10 mouse cellular contexts compared by ENCODE assay signal in the genomic region with DNA sequence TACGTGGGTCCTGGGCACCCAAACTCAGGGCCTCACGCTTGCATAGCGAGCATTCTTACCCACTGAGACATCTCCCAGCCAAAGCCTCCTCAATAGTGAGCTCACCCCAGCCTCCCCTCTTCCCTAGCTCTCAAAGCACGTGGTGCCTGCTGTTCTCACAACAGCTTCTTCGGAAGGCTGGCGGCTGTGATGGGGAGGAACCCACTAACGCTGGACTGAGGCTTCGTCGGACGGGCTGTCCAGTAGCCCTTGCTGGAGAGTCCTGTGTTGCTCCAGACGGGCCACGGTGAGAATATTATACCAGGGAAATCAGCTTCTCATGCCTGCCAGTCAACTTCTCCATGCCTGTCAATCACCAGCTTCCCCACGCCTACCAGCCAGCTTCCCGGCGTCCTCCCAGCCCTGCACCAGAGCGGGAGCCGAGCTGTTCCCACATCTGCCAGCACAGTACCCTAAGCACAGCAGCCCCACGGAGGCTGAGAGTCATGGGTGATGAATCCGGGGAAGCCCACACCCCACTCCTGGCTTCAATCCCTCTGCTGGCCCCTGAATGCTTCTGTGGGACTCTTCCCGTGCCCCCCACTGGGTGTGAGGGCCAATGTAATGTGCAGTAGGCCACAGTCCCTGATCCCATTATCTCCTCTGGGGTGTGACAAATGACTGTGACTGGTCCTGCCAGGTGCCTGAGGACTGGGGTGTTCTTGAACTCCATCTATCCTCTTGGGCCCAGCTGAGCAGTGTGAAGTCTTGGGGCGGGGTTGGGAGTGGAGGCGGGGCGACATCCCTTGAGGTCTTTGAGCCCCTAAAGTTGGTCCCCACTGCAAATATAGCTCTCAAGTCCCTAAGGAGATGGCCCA. TPM values are rescaled to one million over a fixed set of nuclear protein-coding genes. Genes with fewer than 3 reads are reported as not detected.
DNase-seq lines count a peak whose midpoint lies in the region; ATAC-seq and TF ChIP-seq lines count a peak whose summit lies in the region.
"Had no signal": no experiment of that assay in that cellular context is flagged by ENCODE, and none has a peak within 500 bp of the region (broad histone marks: within the 10 kb centered on the region; RNA-seq: fewer than 3 reads in every experiment).

No protein-coding gene starts in this region.

- peak overlapping the region; percentile 45 for H3K4me2 ChIP-seq in heart, embryonic 15.5 days
- H3K4me2 ChIP-seq in forebrain, embryonic 13.5 days, result peak overlapping the region; percentile 36
- H3K4me2 ChIP-seq in midbrain, embryonic 14.5 days (ENCODE audit: low read length), result peak overlapping the region; percentile 42

- no peak overlapping the region for H3K4me3 ChIP-seq in heart, embryonic 15.5 days
- no peak overlapping the region for H3K4me3 ChIP-seq in ES-E14 (ENCODE audit: insufficient read depth in 1 of 2, low read depth in 1 of 2, low read length in 2 of 2, poor library complexity in 1 of 2, severe bottlenecking in 1 of 2)
- no peak overlapping the region for H3K4me3 ChIP-seq in forebrain, embryonic 13.5 days
- no peak overlapping the region for H3K4me3 ChIP-seq in midbrain, embryonic 14.5 days (replicated peaks; ENCODE audit: low read depth, low read length)

- ATAC-seq in heart, embryonic 15.5 days (replicated peaks; ENCODE audit: insufficient number of reproducible peaks, insufficient read depth, low FRiP score, low read depth), result no peak
- ATAC-seq in forebrain, embryonic 13.5 days, result peak; percentile 54; the same call in 1 of the 2 replicates
- ATAC-seq in midbrain, embryonic 14.5 days (ENCODE audit: low FRiP score, low TSS enrichment), result peak; percentile 76
- no peak for ATAC-seq in erythroblast, adult 5-6 weeks (replicated peaks; ENCODE audit: low FRiP score, poor library complexity, severe bottlenecking)

- 32% methylated on average over 23 of the region's 23 CpGs for whole genome bisulfite sequencing in heart, embryonic 15.5 days
- WGBS in forebrain, embryonic 13.5 days, result 42% methylated on average over 23 of the region's 23 CpGs
- WGBS in midbrain, embryonic 14.5 days, result 8% methylated on average over 23 of the region's 23 CpGs

- no peak overlapping the region for H3K27ac ChIP-seq in heart, embryonic 15.5 days
- H3K27ac ChIP-seq in ES-E14 (ENCODE audit: insufficient read depth, low read depth, low read length, poor library complexity, severe bottlenecking), result no peak overlapping the region; the same call in 1 of the 2 replicates
- no peak overlapping the region for H3K27ac ChIP-seq in forebrain, embryonic 13.5 days
- H3K27ac ChIP-seq in midbrain, embryonic 14.5 days (replicated peaks; ENCODE audit: low read depth, low read length), result peak overlapping the region; percentile 74

- peaks cover 46% of the 10 kb centered on the region for H3K4me1 ChIP-seq in heart, embryonic 15.5 days (replicated peaks)
- H3K4me1 ChIP-seq in ES-E14 (ENCODE audit: control insufficient read depth in 2 of 2, insufficient read depth in 2 of 2, low read length in 2 of 2, poor library complexity in 1 of 2), result peaks cover 10 to 56% of the 10 kb centered on the region in 2 experiments
- peaks cover 14% of the 10 kb centered on the region for H3K4me1 ChIP-seq in forebrain, embryonic 13.5 days
- peaks cover 25% of the 10 kb centered on the region; the same call in 1 of the 2 replicates for H3K4me1 ChIP-seq in midbrain, embryonic 14.5 days (ENCODE audit: control insufficient read depth, insufficient read depth, low read length)

- DNase-seq in heart, postnatal 14 days, result no peak
- DNase-seq in ES-E14 (ENCODE audit: low read depth, low spot score), result no peak
- DNase-seq in midbrain, embryonic 14.5 days, result peak; percentile 81
- DNase-seq in left cerebral cortex, adult 9 months (ENCODE audit: low spot score in 2 of 2), result no peak
- DNase-seq in liver, result no peak
- DNase-seq: kidney, postnatal 36 days; thymus, postnatal 14 days had no signal

- intact Hi-C loops in heart, postnatal 14 days (cut with DNase I), result no loop called here

- peaks cover 7% of the 10 kb centered on the region; the same call in 1 of the 2 replicates for H3K27me3 ChIP-seq in heart, embryonic 15.5 days
- 0 out of 2 replicates have a peak, but pooled peaks cover 10% of the 10 kb centered on the region for H3K27me3 ChIP-seq in forebrain, embryonic 13.5 days
- H3K27me3 ChIP-seq in midbrain, embryonic 14.5 days (ENCODE audit: control insufficient read depth, insufficient read depth, low read length), result no peaks in the 10 kb centered on the region

- no peaks in the 10 kb centered on the region for H3K9me3 ChIP-seq in heart, embryonic 15.5 days (replicated peaks)
- H3K9me3 ChIP-seq in ES-E14 (ENCODE audit: control insufficient read depth, insufficient read depth, low read depth, low read length), result no peaks in the 10 kb centered on the region
- no peaks in the 10 kb centered on the region for H3K9me3 ChIP-seq in forebrain, embryonic 13.5 days (replicated peaks)
- H3K9me3 ChIP-seq in midbrain, embryonic 14.5 days (ENCODE audit: control insufficient read depth, low read length), result no peaks in the 10 kb centered on the region

- no peaks in the 10 kb centered on the region for H3K36me3 ChIP-seq in heart, embryonic 15.5 days
- H3K36me3 ChIP-seq in ES-E14 (ENCODE audit: control insufficient read depth, insufficient read depth, low read length, poor library complexity, severe bottlenecking), result no peaks in the 10 kb centered on the region
- no peaks in the 10 kb centered on the region for H3K36me3 ChIP-seq in forebrain, embryonic 13.5 days (ENCODE audit: poor library complexity, severe bottlenecking)
- H3K36me3 ChIP-seq in midbrain, embryonic 14.5 days (ENCODE audit: control insufficient read depth, insufficient read depth, low read length), result no peaks in the 10 kb centered on the region

- H3K9ac ChIP-seq in heart, embryonic 15.5 days, result no peak overlapping the region
- H3K9ac ChIP-seq in ES-E14 (ENCODE audit: insufficient read depth, low read depth, low read length, poor library complexity, severe bottlenecking), result peak overlapping the region; percentile 33; the same call in 1 of the 2 replicates
- 0 out of 2 replicates have a peak overlapping the region, but pooled peaks have one; percentile 2 for H3K9ac ChIP-seq in forebrain, embryonic 13.5 days
- no peak overlapping the region for H3K9ac ChIP-seq in midbrain, embryonic 14.5 days (replicated peaks; ENCODE audit: low read length)

- in situ Hi-C loops in ES-E14 (cut with MboI; ENCODE audit: low sequenced_read_pairs in 2 of 2, unreplicated experiment in 2 of 2), result loop anchor here in 1 of 2 experiments (5.0 kb wide), 1 partner anchor 88 kb away; no protein-coding TSS in a partner anchor

TF ChIP-seq in ES-E14, 5 proteins besides CTCF, POLR2A, EP300 and RAD21:
- no peak for TF ChIP-seq CHD2 (IDR thresholded peaks at IDR 0.05; ENCODE audit: low read depth, low read length)
- TF ChIP-seq MAFK (IDR thresholded peaks at IDR 0.05; ENCODE audit: insufficient read depth, low read depth, low read length), result no peak
- TF ChIP-seq HCFC1 (IDR thresholded peaks at IDR 0.05; ENCODE audit: borderline replicate concordance, insufficient read depth, low read length), result no peak
- TF ChIP-seq ZC3H11A (IDR thresholded peaks at IDR 0.05; ENCODE audit: borderline replicate concordance, low read depth, low read length), result no peak
- TF ChIP-seq ZNF384 (IDR thresholded peaks at IDR 0.05; ENCODE audit: low read depth, low read length), result no peak

RNA-seq across cellular contexts. Expression of gene Epha2, which starts 26.3 kb away (rescaled TPM):
- polyA plus RNA-seq in heart, embryonic 15.5 days (2015; fragmentation: Nextera tagmentation; extraction: Ambion mirVana), result 2.7 and 4.2 TPM in 2 replicates
- total RNA-seq in heart, postnatal 14 days (2021), result 1 to 10 TPM; 8.0 to 8.9 TPM
- 256 and 507 TPM in 2 replicates for total RNA-seq in ES-E14 (2012; rRNA removed)
- 1.0 and 1.3 TPM in 2 replicates for polyA plus RNA-seq in forebrain, embryonic 13.5 days (2015; fragmentation: Nextera tagmentation; extraction: Ambion mirVana)
- polyA plus RNA-seq in midbrain, embryonic 14.5 days (2014; fragmentation: Nextera tagmentation; extraction: Ambion mirVana), result 1.2 and 1.7 TPM in 2 replicates
- not detected in 2 replicates for total RNA-seq in erythroblast, adult 5-6 weeks (2015; ENCODE audit: low replicate concordance)
- total RNA-seq in erythroblast, adult 5-6 weeks (2017; ENCODE audit: low replicate concordance), result 0.14 TPM in 1 of 2 replicates, not detected in the other

RNA-seq across cellular contexts. Expression of gene Arhgef19, which starts 35.4 kb away (rescaled TPM):
- 3.2 and 5.7 TPM in 2 replicates for polyA plus RNA-seq in heart, embryonic 15.5 days (2015; fragmentation: Nextera tagmentation; extraction: Ambion mirVana)
- total RNA-seq in heart, postnatal 14 days (2021), result 10 to 100 TPM; 20.7 TPM
- 1.7 and 2.3 TPM in 2 replicates for total RNA-seq in ES-E14 (2012; rRNA removed)
- polyA plus RNA-seq in forebrain, embryonic 13.5 days (2015; fragmentation: Nextera tagmentation; extraction: Ambion mirVana), result 0.96 and 1.2 TPM in 2 replicates
- polyA plus RNA-seq in midbrain, embryonic 14.5 days (2014; fragmentation: Nextera tagmentation; extraction: Ambion mirVana), result 0.84 and 0.89 TPM in 2 replicates
- total RNA-seq in erythroblast, adult 5-6 weeks (2015; ENCODE audit: low replicate concordance), result not detected in 2 replicates
- not detected in 2 replicates for total RNA-seq in erythroblast, adult 5-6 weeks (2017; ENCODE audit: low replicate concordance)

Comparison
In these comparisons a context has a peak if more than half of its experiments do, and no peak if none do; other contexts are left out.
1. ATAC-seq: peak in forebrain, embryonic 13.5 days (single experiment) and midbrain, embryonic 14.5 days (single experiment); none in heart, embryonic 15.5 days (single experiment) and erythroblast, adult 5-6 weeks (single experiment).
2. H3K9ac ChIP-seq: peak in ES-E14 (single experiment) and forebrain, embryonic 13.5 days (single experiment); none in heart, embryonic 15.5 days (single experiment) and midbrain, embryonic 14.5 days (single experiment).
3. RNA of gene Epha2, which starts 26.3 kb away (total RNA-seq): 256 to 507 TPM in ES-E14; 8.0 to 8.9 TPM in heart, postnatal 14 days and 0.14 TPM in erythroblast, adult 5-6 weeks; every median in the first group is over 10 times any median in the second.
4. Peak in every context shown above with its lines, with median percentiles within 50 percentile points of each other: H3K4me2 ChIP-seq.